Mouse (Mus musculus) MEL-GATA-1-ER (cell line): ENCODE results near the gene Lypd3.
A peak's percentile ranks its signal among the peaks of the same experiment; 100 is the strongest.

Experiments
- DNase-seq: peaks from one replicate; pipeline ENCODE4 v3.0.0-alpha.2; 2012; ENCODE audit warnings: low read depth; ENCODE audit errors: extremely low read depth

The Lypd3 gene

GRCm38 (mm10) chr7:24636264-24636663 lies at the start of gene Lypd3:
Gene Lypd3, plus strand, starts transcription at chr7:24636550.
- DNase-seq, result no peak

DNA sequence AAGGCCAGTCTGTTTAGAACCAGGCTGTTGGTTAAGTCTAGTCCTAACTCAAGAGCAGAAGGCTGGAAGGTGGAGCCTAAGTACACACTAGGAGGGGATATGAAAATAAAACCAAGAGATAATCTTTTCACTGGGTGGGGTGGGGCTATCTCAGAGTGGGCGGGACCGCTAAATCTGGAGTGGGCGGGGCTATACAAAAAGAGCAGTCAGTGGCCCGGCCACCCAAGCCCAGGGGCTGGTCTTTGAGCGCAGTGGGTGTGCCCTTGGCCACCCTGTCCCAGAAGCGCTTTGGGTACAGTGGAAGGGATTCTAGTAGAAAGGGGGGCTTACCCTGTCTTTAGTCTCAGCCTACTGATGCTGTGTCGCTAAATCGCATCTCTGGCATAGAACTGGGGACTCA lies 49.5 kb upstream of the Lypd3 start:
- DNase-seq, result no peak

DNA sequence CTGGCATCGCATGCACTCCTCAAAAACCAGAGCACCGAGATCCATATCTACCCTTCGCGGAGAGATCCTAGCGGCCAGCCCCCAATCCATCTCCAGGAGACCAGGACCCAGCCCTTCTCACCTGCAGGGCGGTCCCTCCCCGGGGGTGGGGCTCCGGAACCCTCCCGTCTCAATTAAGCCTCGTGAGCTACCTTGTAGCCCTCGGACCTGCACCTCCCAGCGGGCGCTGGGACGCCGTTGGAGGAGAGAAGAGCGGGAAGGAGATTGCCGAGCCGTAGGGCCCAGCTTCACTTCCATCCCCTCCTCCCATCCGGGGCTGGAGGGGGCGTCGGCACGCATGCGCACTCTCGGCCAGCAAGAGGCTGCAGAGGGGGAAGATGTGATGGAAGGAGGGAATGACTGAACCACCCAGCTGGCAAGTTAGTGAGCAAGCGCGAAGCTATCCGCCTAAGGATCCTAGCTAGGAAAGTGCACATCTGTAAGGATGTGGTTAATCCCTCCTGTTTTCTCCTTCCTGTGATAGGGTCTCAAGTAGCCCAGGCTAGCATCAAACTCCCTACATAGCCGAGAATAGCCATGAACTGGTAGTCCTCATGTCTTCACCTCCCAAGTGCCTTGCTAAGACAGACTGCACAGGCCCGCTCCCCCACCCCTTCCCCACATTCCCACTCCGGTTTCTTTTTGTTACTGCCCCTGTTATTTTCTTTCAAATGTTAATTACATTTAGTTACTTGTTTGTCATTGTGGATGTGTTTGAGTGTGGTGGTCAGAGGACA lies 48.8 kb upstream of the Lypd3 start, which contains the start of the genes Ethe1 and Zfp575:
Gene Ethe1, plus strand, starts transcription at position 214 of the 776 bp plus-strand sequence.
Gene Zfp575, minus strand, starts transcription at position 312 of the 776 bp plus-strand sequence.
- DNase-seq, result no peak

- DNase-seq, result no peak
These were observed 48.0 kb upstream of the Lypd3 start for GRCm38 (mm10) chr7:24588336-24588735.

DNA sequence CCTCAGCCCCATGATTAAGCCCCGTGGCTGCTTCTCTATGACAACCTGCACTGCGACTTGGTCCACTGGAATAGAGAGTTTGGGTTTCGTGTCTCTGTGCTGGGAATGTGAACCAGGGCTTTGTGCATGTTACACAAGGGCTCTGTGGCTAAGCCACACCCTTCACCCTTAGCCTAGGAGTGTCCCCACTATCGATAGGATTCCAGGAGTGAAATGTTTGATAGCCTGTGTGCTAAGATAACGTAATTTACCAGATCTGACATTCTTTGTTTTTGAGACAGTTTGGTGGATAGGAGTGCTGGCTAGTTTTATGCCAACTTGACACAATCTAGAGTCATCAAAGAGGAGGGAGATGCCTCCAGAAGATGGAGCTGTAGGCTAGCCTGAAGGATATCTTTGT lies 44.6 kb upstream of the Lypd3 start:
- no peak for DNase-seq

- DNase-seq, result no peak
These were observed 44.2 kb upstream of the Lypd3 start for GRCm38 (mm10) chr7:24592163-24592562.

DNA sequence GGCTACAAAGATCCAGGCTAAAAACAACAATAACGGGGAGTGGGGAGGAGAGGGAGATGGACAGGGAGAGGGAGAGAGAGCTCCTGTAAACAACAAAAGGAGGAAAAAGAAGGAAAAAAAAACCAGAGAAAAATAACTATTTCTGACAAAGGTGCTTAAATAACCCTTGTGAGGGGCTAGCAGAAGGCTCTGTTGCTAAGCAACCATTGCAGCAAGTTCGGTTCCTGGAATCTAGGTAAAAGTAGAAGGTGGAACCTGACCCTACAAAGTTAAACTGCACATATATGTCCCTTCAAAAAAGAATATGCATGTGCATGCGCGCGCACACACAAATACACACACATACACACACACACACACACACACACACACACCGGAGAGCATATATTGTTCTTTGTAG lies 43.6 kb upstream of the Lypd3 start:
- no peak for DNase-seq

DNA sequence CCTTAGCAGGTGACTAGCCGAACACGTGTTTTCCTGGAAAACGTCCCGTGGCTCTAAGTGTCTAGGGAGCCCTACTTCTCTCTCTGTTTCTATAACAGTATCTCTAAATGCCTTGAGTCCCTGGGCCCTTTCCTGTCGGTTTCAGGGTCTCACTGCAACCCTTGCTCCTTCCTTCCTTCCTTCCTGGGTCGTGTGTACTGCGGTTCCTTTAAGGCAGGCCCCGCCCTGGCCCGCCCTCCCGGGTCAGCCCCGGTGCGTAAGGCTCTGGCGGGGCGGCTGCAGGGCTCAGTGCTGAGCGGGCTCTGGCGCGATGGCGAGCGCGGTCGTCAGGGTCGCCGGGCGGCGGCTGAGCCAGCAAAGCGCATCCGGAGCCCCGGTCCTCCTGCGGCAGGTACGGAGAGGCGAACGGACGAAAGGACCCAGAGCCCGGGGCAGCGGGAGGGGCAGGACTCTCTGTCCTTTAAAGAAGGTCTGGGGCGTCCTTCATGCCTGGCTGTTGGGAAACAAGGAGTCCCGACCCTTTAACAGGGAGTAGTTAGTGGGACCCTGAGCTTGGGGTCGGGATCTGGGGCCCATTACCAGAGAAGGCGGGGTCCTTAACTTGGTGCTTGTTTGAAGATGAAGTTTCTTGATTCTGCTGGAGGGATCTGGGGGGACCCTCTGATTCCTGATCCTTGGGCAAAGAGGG lies 42.6 kb upstream of the Lypd3 start:
- DNase-seq, result no peak

- no peak for DNase-seq
These were observed 42.0 kb upstream of the Lypd3 start for GRCm38 (mm10) chr7:24594309-24594803.

DNA sequence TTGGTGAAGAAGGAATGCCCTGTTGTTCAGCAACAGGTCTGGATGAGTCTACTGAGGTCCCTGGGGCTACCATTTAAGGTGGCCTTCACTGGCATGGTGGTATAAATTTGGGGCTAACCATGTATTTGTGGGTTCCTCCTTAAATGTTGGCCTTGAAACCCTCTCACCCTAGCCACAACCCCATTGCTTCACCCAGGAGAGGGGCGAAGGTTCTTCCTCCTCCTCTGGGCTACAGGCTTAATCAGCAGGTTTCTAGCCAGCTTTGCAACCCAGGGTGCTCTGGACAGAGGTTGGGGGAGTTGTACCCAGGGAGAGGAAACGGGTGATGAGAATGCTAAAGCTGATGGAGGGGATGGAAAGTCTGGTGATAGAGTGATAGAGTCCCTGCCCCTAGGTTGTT lies 40.9 kb upstream of the Lypd3 start:
- no peak for DNase-seq

DNA sequence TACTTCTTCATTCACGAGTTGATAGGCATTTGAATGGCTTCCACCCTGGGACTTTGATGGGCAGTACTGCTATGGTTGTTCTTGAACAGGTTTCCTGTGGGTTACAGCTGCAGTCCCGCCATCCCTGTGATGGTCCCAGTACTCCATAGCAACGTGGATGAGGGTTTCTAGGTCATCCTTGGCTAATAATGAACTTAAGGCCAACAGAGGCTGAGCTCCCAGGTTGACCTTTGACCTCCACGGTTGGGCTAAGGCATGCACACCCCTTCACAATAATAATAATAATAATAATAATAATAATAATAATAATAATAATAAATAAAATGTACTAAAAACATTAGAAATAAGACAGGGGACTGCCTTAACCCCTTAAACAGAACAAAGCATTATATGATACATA lies 38.2 kb upstream of the Lypd3 start:
- no peak for DNase-seq

DNA sequence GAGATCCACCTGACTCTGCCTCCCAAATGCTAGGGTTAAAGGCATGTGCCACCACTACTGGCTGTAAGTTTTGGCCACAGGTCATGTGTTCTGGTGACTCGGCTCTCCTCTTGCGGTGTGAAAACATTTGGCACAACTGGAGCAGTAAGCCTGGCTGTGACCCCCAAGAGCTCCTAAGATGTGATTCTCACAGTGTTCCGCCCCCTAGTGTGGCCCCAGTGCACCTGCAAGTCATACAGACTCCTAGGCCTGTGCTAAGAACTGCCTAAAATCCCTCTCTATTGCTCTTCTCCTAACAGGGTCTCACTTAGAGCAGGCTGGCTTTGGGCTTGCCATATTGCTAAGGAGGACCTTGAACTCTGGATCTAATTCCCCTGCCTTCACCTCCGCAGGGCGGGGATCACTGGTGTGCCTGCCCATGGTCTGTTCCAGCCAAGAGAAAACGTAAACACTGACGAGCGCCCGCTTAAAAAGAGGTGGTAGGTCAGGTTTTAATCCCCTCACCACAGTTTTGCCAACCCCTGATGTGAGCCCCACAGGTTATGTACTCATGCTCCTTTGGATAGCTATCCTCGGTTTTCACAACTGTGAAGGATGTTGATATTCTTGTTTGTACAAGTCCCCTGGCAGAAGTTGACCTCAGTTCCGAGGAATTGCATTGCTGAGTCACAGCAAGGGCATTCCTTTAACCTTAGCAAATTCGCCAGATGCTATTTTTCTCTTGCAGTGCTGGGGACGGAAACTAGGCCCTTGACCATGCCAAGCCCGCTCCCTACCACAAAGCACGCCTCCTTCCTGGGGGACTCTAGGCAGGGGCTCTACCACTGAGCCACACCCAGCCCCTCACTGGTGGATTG lies 36.9 kb upstream of the Lypd3 start:
- DNase-seq, result no peak

DNA sequence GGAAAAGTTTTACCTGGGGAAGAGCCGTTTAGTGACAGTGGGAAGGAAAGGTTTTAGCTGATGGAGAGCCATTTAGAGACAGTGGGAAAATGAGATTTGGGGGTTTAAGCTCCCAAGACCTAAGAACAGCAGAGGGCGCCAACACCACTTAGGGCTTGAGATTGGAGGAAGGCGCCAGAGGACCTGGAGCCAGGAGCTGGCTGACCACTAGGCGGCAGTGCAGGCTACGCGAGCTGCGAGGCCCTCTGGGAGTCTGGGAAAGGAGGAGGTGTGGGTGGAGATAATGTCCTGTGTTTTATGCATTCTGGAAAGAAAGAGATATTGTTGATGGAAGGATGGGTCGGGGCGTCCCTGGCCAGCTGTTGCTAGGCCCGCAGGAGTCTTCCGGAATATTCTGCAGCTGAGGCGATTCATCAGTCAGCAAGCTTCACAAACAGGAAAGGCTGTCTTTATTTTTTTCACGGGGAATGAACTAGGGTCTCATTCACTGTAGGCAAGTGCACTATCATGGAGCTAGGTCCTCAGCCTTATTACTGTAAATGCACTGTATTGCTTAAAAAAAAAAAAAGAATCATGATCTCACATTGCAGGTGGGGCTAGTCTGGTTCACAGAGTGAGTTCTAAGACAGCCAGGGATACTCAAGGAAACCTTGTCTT lies 35.3 kb upstream of the Lypd3 start:
- peak; percentile 76 for DNase-seq

- DNase-seq, result no peak
These were observed 30.8 kb upstream of the Lypd3 start for GRCm38 (mm10) chr7:24605561-24605960.

GRCm38 (mm10) chr7:24606046-24606445 lies 30.3 kb upstream of the Lypd3 start:
- no peak for DNase-seq

DNA sequence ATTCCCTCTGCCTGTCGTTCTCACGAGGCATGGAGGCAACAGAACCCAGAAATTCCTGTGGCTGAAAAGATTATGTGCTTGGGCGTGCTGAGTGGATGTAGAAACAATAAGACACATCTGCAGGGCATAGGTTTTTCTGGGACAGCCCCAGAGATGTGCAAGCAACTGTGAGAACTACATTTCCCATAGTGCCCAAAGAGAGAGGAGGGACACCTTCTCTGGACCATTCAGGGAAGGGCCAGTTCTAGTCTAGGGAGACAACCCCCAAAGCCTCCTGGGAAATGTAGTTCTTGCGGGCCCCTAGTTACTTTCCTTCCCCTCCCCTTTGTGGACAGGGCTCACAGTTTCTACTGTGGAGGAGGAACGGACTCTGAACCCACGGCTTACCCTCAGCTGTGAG lies 28.3 kb upstream of the Lypd3 start:
- no peak for DNase-seq

DNA sequence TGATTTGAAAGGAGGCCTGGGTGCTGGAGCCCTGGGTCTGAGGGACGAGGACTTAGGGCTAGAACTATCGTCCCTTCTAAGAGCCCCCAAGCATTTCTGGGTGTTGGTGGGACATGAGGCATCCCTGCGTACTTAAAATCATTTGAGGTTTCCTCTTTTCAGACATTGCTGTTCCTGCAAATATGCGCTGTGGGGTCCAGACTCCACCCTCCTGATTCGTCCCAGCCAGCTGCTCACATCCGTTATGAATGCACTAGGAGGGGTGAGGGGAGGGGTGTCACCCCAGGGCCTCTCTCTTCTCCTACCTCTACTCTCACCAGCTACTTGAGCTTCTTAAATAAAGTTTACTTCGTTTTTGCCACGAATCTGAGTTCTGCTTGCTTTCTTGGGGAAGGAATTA lies 27.8 kb upstream of the Lypd3 start:
- no peak for DNase-seq

GRCm38 (mm10) chr7:24610144-24610878 lies 26.0 kb upstream of the Lypd3 start, which contains the start of gene Phldb3:
Gene Phldb3, plus strand, starts transcription at chr7:24610763.
- DNase-seq, result no peak

DNA sequence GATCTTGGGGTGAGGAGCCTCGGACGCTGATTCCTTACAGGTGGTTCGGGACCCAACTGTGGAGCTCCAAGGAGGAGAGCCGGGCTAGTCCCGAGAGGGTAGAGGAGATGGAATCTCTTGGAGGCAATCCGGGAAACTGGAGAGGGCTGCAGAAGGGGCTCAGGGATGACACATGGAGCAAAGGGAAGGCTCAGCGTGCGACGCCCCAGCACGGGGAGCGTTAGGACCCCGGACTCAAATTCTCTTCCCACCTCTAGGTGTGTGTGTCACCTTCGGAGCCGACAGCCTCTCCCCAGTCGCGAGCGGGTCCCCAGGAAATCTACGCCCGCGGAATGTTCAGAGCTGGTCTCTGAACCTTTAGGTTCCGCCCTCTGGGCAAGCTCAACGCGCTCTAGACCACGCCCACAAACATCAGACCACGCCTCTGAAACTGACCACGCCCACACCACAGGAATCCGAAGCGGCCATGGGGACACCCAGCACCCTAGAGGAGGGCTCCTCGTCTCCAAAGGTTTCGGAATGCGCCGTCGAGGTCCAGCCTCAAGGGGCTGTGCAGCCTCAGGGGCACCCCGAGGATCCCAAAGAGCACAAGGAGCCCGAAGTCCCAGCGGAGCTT lies 25.4 kb upstream of the Lypd3 start:
- DNase-seq, result peak; percentile 76

GRCm38 (mm10) chr7:24611709-24612108 lies 24.6 kb upstream of the Lypd3 start:
- no peak for DNase-seq
